Mouse (Mus musculus) liver, adult (tissue): Measurements from ENCODE around the gene Scyl2.
A peak's percentile ranks its signal among the peaks of the same experiment; 100 is the strongest.

ENCODE experiments used
- GATA4 ChIP-seq: IDR thresholded peaks from 2 replicates; pipeline ENCODE4 v1.6.1; 2014; ENCODE audit warnings: mild to moderate bottlenecking, low read length; ENCODE audit not compliant: insufficient replicate concordance

Gene Scyl2

GRCm38 (mm10) chr10:89685391-89686138, 520 bp downstream of the Scyl2 start:
- peak; percentile 15; the same call in 1 of the 2 replicates for TF ChIP-seq GATA4

GRCm38 (mm10) chr10:89682961-89683360, 3.1 kb downstream of the Scyl2 start:
- TF ChIP-seq GATA4 = no peak

- no peak for TF ChIP-seq GATA4
Observed at GRCm38 (mm10) chr10:89682157-89682556, 3.9 kb downstream of the Scyl2 start.

- no peak for TF ChIP-seq GATA4
Observed at GRCm38 (mm10) chr10:89681706-89682105, 4.4 kb downstream of the Scyl2 start.

- no peak for TF ChIP-seq GATA4
Observed at GRCm38 (mm10) chr10:89680517-89680916, 5.6 kb downstream of the Scyl2 start.

- no peak for TF ChIP-seq GATA4
Observed at GRCm38 (mm10) chr10:89679448-89679847, 6.6 kb downstream of the Scyl2 start.

- no peak for TF ChIP-seq GATA4
Observed at GRCm38 (mm10) chr10:89678054-89678453, 8.0 kb downstream of the Scyl2 start.

- TF ChIP-seq GATA4 = no peak
Observed at GRCm38 (mm10) chr10:89676609-89677008, 9.5 kb downstream of the Scyl2 start.

- no peak for TF ChIP-seq GATA4
Observed at GRCm38 (mm10) chr10:89667571-89667970, 18.5 kb downstream of the Scyl2 start.

GRCm38 (mm10) chr10:89665679-89666078, 20.4 kb downstream of the Scyl2 start:
- no peak for TF ChIP-seq GATA4

- no peak for TF ChIP-seq GATA4
Observed at GRCm38 (mm10) chr10:89664977-89665645, 21.0 kb downstream of the Scyl2 start.

GRCm38 (mm10) chr10:89656366-89656765, 29.7 kb downstream of the Scyl2 start:
- TF ChIP-seq GATA4 = no peak

- no peak for TF ChIP-seq GATA4
Observed at GRCm38 (mm10) chr10:89652912-89653311, 33.2 kb downstream of the Scyl2 start.

GRCm38 (mm10) chr10:89651691-89652090, 34.4 kb downstream of the Scyl2 start:
- TF ChIP-seq GATA4 = no peak

- no peak for TF ChIP-seq GATA4
Observed at GRCm38 (mm10) chr10:89646918-89647317, 39.2 kb downstream of the Scyl2 start.

- no peak for TF ChIP-seq GATA4
Observed at GRCm38 (mm10) chr10:89637001-89637400, 49.1 kb downstream of the Scyl2 start.
